Mouse (Mus musculus) CH12.LX (cell line): ENCODE measurements around the gene Wdr62. TPM values are rescaled to one million over a fixed set of nuclear protein-coding genes. Genes with fewer than 3 reads are reported as not detected.

Experiments
- DNase-seq: peaks from one replicate; pipeline ENCODE4 v3.0.0-alpha.2; 2013; ENCODE audit errors: extremely low read depth
- H3K27ac ChIP-seq: 2 replicates; pipeline ENCODE4 v1.5.1; 2012; ENCODE audit warnings: low read depth, mild to moderate bottlenecking, control low read depth, moderate library complexity; ENCODE audit not compliant: insufficient read depth
- H3K27me3 ChIP-seq: replicated peaks from 2 replicates; pipeline ENCODE3; 2012; ENCODE audit warnings: inconsistent platforms
- H3K36me3 ChIP-seq, 2 experiments: replicated peaks in 1 of 2; 2 replicates each; pipeline versions ENCODE3 to v1.6.1; 2012; ENCODE audit warnings: inconsistent platforms in 1 of 2, low read length in 1 of 2, mild to moderate bottlenecking in 1 of 2, mixed read lengths in 1 of 2, moderate library complexity in 1 of 2; ENCODE audit not compliant: control insufficient read depth in 1 of 2, insufficient read depth in 1 of 2
- H3K4me1 ChIP-seq, 2 experiments: 2 replicates each; pipeline ENCODE4 v1.6.1; 2012; ENCODE audit warnings: inconsistent platforms in 1 of 2, moderate library complexity in 1 of 2; ENCODE audit not compliant: insufficient read depth in 2 of 2, control insufficient read depth in 1 of 2
- H3K4me2 ChIP-seq: 2 replicates; pipeline ENCODE4 v1.6.1; 2012; ENCODE audit warnings: low read depth, mild to moderate bottlenecking, control low read depth; ENCODE audit not compliant: poor library complexity, insufficient read depth, severe bottlenecking
- H3K4me3 ChIP-seq, 3 experiments: fragments of 150-350 bp in 1 of 3; sonication (generic) in 1 of 3; replicated peaks in 1 of 3; 2 replicates each; pipeline versions ENCODE3 to v1.5.1; 2011 to 2012; ENCODE audit warnings: low read depth in 2 of 3, low read length in 2 of 3, mild to moderate bottlenecking in 2 of 3, moderate library complexity in 2 of 3, control low read depth in 1 of 3, improper control_type of control experiment in 1 of 3, inconsistent platforms in 1 of 3, mixed read lengths in 1 of 3; ENCODE audit not compliant: poor library complexity in 1 of 3
- H3K79me2 ChIP-seq: replicated peaks from 2 replicates; pipeline ENCODE4 v1.6.1; 2012; ENCODE audit warnings: mild to moderate bottlenecking, moderate library complexity; ENCODE audit not compliant: control insufficient read depth, poor library complexity, insufficient read depth, severe bottlenecking; ENCODE audit errors: extremely low read depth
- H3K9ac ChIP-seq: 2 replicates; pipeline ENCODE4 v1.6.1; 2012; ENCODE audit warnings: low read depth, mild to moderate bottlenecking, control low read depth, moderate library complexity; ENCODE audit not compliant: insufficient read depth
- H3K9me3 ChIP-seq: replicated peaks from 2 replicates; pipeline ENCODE3; 2012; ENCODE audit warnings: low read length, inconsistent platforms, mixed read lengths
- BHLHE40 ChIP-seq: IDR thresholded peaks from 2 replicates; pipeline ENCODE4 v1.6.1; 2011; ENCODE audit warnings: mild to moderate bottlenecking, low read depth, low read length, improper control_type of control experiment
- CTCF ChIP-seq, 2 experiments: IDR thresholded peaks in 1 of 2; conservative IDR thresholded peaks in 1 of 2; 2 replicates each; pipeline ENCODE4 v1.5.1; 2011 to 2012; ENCODE audit warnings: low read depth in 2 of 2, low read length in 2 of 2, improper control_type of control experiment in 1 of 2, inconsistent platforms in 1 of 2, mild to moderate bottlenecking in 1 of 2, moderate library complexity in 1 of 2
- E2F4 ChIP-seq: IDR thresholded peaks from 2 replicates; pipeline ENCODE4 v1.6.1; 2011; ENCODE audit warnings: low read depth, low read length, improper control_type of control experiment; ENCODE audit not compliant: insufficient replicate concordance
- ELF1 ChIP-seq: IDR thresholded peaks from 2 replicates; pipeline ENCODE4 v1.6.1; 2014; ENCODE audit warnings: low read depth, mild to moderate bottlenecking, inconsistent platforms, low read length, improper control_type of control experiment
- ETS1 ChIP-seq: conservative IDR thresholded peaks from 2 replicates; pipeline ENCODE4 v1.6.1; 2012; ENCODE audit warnings: low read depth, mild to moderate bottlenecking, inconsistent platforms, low read length, improper control_type of control experiment, moderate library complexity
- GABPA ChIP-seq: IDR thresholded peaks from 2 replicates; pipeline ENCODE4 v1.6.1; 2012; ENCODE audit warnings: low read depth, low read length, improper control_type of control experiment, inconsistent platforms; ENCODE audit not compliant: insufficient replicate concordance
- HCFC1 ChIP-seq: IDR thresholded peaks from 2 replicates; pipeline ENCODE4 v1.6.1; 2012; ENCODE audit warnings: low read depth, mild to moderate bottlenecking, inconsistent platforms, low read length, improper control_type of control experiment
- IRF4 ChIP-seq: IDR thresholded peaks from 2 replicates; pipeline ENCODE4 v1.6.1; 2014; ENCODE audit warnings: low read depth, mild to moderate bottlenecking, inconsistent platforms, low read length, improper control_type of control experiment
- JUND ChIP-seq: conservative IDR thresholded peaks from 2 replicates; pipeline ENCODE4 v1.6.1; 2011; ENCODE audit warnings: low read depth, low read length, improper control_type of control experiment
- MAFK ChIP-seq: IDR thresholded peaks from 2 replicates; pipeline ENCODE4 v1.6.1; 2011; ENCODE audit warnings: low read length, improper control_type of control experiment; ENCODE audit not compliant: insufficient replicate concordance
- MAZ ChIP-seq: IDR thresholded peaks from 2 replicates; pipeline ENCODE4 v1.6.1; 2012; ENCODE audit warnings: low read depth, mild to moderate bottlenecking, inconsistent platforms, low read length, improper control_type of control experiment, moderate library complexity
- MYC ChIP-seq: IDR thresholded peaks from 2 replicates; pipeline ENCODE4 v1.6.1; 2011; ENCODE audit warnings: low read depth, mild to moderate bottlenecking, improper control_type of control experiment, low read length
- NELFE ChIP-seq: IDR thresholded peaks from 2 replicates; pipeline ENCODE4 v1.6.1; 2011; ENCODE audit warnings: low read depth, low read length, improper control_type of control experiment
- RAD21 ChIP-seq: IDR thresholded peaks from 2 replicates; pipeline ENCODE4 v1.6.1; 2011; ENCODE audit warnings: low read depth, mild to moderate bottlenecking, low read length, improper control_type of control experiment, moderate library complexity
- SIN3A ChIP-seq: IDR thresholded peaks from 2 replicates; pipeline ENCODE4 v1.6.1; 2012; ENCODE audit warnings: low read length, improper control_type of control experiment, inconsistent platforms
- SMC3 ChIP-seq: IDR thresholded peaks from 2 replicates; pipeline ENCODE4 v1.6.1; 2011; ENCODE audit warnings: low read depth, low read length, improper control_type of control experiment
- TCF12 ChIP-seq: IDR thresholded peaks from 2 replicates; pipeline ENCODE4 v1.6.1; 2014; ENCODE audit warnings: low read depth, mild to moderate bottlenecking, inconsistent platforms, low read length, improper control_type of control experiment
- USF2 ChIP-seq: conservative IDR thresholded peaks from 2 replicates; pipeline ENCODE4 v1.6.1; 2011; ENCODE audit warnings: low read depth, low read length, improper control_type of control experiment
- ZC3H11A ChIP-seq: IDR thresholded peaks from 2 replicates; pipeline ENCODE4 v1.6.1; 2012; ENCODE audit warnings: low read depth, mild to moderate bottlenecking, inconsistent platforms, low read length, improper control_type of control experiment
- dilution Hi-C: fragments of 300-500 bp; cut with MboI; formaldehyde crosslinking; loops from 2 replicates; pipeline ENCODE4 v1.14.3; 2020; ENCODE audit warnings: low sequenced_read_pairs; ENCODE audit not compliant: extremely low pct_unique_long_range_greater_than_20kb, extremely low pct_ligation_motif_present
- in situ Hi-C: fragments of 300-500 bp; cut with MboI; formaldehyde crosslinking; loops from 3 replicates; pipeline ENCODE4 v1.14.3; 2019; ENCODE audit warnings: low sequenced_read_pairs, low pct_ligation_motif_present, low pct_unique_long_range_greater_than_20kb, mixed read lengths
- polyA plus RNA-seq: library from polyadenylated mRNA; unstranded; fragments of >175 nt; gene quantifications from 2 replicates; pipeline ENCODE4 v1.2.1, GENCODE M21; 2012; ENCODE audit warnings: low read depth; ENCODE audit not compliant: insufficient read length
- total RNA-seq, 2 experiments: library from RNA; depleted of rRNA; stranded (reverse); fragments of 300-350 nt in 1 of 2; fragments of >200 nt in 1 of 2; gene quantifications; 2 replicates each; pipeline ENCODE4 v1.2.3; 2012 to 2014

Wdr62 gene
- total and polyA plus RNA-seq, 3 experiments = 2.3 to 19.7 (median 5.3) TPM

DNA sequence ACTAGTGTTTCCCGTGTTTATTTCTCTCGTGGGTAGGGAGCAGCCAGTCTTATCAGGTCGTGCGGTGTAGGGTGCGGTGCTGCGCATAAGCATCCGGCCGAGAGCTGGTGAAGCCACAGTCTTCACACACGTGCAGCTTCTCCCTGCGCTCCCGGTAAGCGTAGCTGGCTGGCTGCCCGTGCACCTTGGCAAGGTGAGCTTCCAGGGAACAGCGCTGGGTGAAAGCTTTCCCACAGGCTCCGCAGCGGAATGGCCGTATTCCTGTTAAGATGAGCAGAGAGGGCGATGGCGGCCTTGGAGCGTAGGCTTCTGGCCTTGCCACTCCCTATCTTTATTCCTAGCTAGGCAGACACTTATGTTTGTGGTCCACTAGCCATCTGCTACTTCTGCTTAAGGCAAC lies 46.8 kb downstream of the Wdr62 start:
- TF ChIP-seq ELF1 = no peak
- TF ChIP-seq E2F4 = no peak
- TF ChIP-seq ETS1 = no peak
- TF ChIP-seq IRF4 = no peak
- Histone ChIP-seq H3K4me1 (peaks cover 12 to 44% of the 10 kb centered on the region in 2 experiments), H3K4me3 (no peak overlapping the region), H3K9me3 (no peaks in the 10 kb centered on the region), H3K9ac (no peak overlapping the region), H3K79me2 (no peaks in the 10 kb centered on the region), H3K27me3 (no peaks in the 10 kb centered on the region), H3K27ac (no peak overlapping the region), H3K36me3 (peaks cover 17 to 35% of the 10 kb centered on the region in 2 experiments), H3K4me2 (no peak overlapping the region)
- in situ Hi-C loops = no loop called here
- dilution Hi-C loops = no loop called here
- DNase-seq = no peak

DNA sequence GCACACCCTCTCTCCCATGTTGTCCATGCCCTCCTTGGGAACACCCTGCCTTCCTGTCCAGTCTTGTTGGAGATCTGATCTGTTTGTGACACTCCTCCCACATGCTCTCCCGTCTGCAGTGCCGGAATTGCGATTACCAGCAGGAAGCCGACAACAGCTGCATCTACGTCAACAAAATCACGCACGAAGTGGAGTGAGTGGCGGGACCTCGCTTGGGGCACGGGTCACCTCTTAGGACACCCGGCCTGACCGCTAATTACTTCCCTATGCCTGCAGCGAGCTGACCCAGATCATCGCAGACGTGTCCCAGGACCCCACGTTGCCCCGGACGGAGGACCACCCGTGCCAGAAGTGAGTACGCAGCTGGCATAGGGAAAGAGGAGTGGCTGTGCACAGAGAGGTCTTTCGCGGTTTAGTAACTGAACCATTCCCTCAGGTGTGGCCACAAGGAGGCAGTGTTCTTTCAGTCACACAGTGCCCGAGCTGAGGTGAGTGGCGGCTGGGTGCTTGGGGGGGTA lies 47.5 kb downstream of the Wdr62 start:
- in situ Hi-C loops = no loop called here

More for the DNA sequence above, 47.5 kb downstream of the Wdr62 start:
- Histone ChIP-seq H3K79me2 (no peaks in the 10 kb centered on the region), H3K9me3 (no peaks in the 10 kb centered on the region), H3K27me3 (no peaks in the 10 kb centered on the region), H3K9ac (peak overlapping the region; percentile 90), H3K4me1 (peaks cover 12 to 44% of the 10 kb centered on the region in 2 experiments), H3K36me3 (peaks cover 17 to 38% of the 10 kb centered on the region in 2 experiments), H3K4me2 (peak overlapping the region; percentile 54), H3K4me3 (peak overlapping the region; percentile 69 to 96 (median 87)), H3K27ac (peak overlapping the region; percentile 27)
- TF ChIP-seq GABPA (no peak), BHLHE40 (no peak), CTCF (conservative IDR thresholded peaks at IDR 0.05 in 1 of 2, IDR thresholded peaks at IDR 0.05 in 1 of 2; ENCODE audit: low read depth in 2 of 2, low read length in 2 of 2) (peak in 1 of 2 experiments; percentile 68; a peak in 2 of 4 replicates), TCF12 (no peak), ELF1 (no peak), NELFE (no peak), RAD21 (peak; percentile 36), SMC3 (peak; percentile 40), IRF4 (no peak), SIN3A (no peak), JUND (no peak), MYC (no peak), USF2 (no peak), ETS1 (no peak), ZC3H11A (no peak), HCFC1 (no peak), E2F4 (no peak), MAZ (no peak), MAFK (no peak)
- DNase-seq = peak; percentile 81
- dilution Hi-C loops = no loop called here
